Mouse (Mus musculus) CD4-positive, CD25-positive, alpha-beta regulatory T cell, adult 4 months (primary cell): ENCODE results near the gene Gm20388. TPM values are rescaled to one million over a fixed set of nuclear protein-coding genes. Genes with fewer than 3 reads are reported as not detected.
"Not testable (repeated sequence)": the region's sequence is repeated elsewhere in the genome, so short reads cannot be mapped to it uniquely, and the experiment has no call there.

Experiments
- ATAC-seq: one replicate; pipeline ENCODE4 v1.8.0; 2017
- polyA plus RNA-seq, 2 experiments: library from polyadenylated mRNA; unstranded; fragments of 100-300 nt; shearing (Covaris generic); gene quantifications; one replicate each; pipeline ENCODE4 v1.2.1; 2017

The Gm20388 gene
- polyA plus RNA-seq, 2 experiments from 2014 or later, result 10.7 to 12.8 TPM

DNA sequence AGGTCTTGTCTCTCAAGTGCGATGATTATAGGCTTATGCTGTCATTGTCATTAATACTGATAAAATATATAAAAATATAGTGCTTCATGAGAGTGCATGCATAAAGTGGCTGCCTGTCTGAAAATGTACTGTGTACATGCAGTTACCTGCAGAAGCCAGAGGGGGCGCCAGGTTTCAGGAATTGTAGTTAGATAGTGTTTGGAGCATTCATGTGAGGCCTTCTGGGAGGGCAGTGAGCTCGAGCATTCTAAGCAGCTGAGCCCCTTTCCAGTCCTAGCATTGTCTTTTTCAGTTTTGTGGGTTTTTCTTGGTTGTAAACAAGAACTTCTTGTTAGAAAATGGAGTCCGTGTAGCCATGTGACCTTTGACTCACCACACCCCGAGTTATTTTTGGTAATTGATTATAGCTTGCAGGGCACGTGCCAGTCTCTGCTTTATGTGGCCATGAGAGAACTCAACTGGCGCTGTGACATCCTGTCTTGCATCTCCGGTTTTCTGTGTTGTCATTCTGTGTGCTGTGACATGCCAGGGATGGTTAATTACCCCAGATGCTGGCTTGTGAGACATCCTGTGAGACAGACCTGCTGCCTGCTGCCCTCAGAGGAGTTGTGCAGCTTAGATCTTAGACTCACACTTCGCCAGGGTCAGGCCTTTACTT lies 3474.4 kb downstream of the Gm20388 start:
- peak; percentile 88 for ATAC-seq

GRCm38 (mm10) chr8:123387041-123387440 lies 3476.4 kb downstream of the Gm20388 start:
- no peak for ATAC-seq

DNA sequence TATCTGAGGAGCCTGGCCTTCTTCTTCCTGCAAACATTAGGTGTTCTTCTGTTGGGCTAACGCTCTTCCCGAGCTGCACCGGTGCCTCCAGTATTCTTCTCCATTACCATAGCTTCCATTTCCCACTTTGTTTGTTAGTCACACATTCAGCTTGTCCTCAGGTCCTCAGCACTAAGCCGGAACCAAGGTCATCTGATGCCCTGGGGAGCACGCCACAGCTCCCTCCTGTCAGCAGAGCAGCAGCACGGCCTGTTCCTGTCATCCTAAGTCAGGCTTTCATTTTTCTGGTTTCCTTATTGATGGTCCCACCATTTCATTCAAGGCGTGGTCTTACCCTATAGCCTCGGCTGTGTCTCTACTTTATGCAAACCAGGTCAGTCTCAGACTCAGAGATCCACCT lies 3477.2 kb downstream of the Gm20388 start:
- no peak for ATAC-seq

- no peak for ATAC-seq
Observed at GRCm38 (mm10) chr8:123389026-123389425, 3478.4 kb downstream of the Gm20388 start.

DNA sequence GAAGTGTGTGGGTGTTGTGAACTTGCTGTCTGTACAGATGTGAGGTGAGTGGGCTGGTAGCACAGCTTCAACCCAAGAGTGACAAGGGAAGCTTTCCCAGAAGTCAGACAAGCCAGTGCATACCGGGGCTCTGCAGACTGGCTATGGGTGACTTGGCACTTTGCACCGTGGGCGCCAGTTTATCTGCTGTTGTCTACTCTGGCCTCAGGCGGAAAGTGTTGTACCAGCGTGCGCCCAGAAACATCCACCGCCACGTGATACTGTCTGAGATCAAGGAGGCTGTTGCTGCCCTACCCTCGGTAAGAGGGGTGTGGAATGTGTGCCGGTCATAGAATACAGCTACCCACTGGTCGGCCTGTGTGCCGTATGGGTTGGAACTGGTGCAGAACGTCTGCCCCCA lies 3487.7 kb downstream of the Gm20388 start:
- ATAC-seq, result no peak

DNA sequence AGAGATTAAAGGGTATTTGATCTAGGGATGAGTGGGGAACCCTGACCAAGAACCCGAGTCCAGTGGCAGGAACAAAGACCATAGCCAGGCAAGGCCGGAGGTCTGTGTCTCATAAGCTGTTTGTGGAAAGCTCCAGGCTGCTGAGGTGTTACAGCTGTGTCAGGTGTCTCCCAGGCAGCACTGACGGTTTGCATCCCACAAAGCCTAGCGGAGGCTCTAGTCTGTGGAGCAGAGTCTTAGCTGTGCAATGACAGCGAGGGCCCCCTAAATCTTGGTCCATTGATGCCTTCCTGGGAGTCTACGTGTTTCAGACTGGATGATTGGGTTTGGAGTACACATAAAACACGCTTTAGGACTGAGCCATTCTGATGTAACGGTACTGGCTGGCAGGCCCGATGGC lies 3491.3 kb downstream of the Gm20388 start:
- no peak for ATAC-seq

DNA sequence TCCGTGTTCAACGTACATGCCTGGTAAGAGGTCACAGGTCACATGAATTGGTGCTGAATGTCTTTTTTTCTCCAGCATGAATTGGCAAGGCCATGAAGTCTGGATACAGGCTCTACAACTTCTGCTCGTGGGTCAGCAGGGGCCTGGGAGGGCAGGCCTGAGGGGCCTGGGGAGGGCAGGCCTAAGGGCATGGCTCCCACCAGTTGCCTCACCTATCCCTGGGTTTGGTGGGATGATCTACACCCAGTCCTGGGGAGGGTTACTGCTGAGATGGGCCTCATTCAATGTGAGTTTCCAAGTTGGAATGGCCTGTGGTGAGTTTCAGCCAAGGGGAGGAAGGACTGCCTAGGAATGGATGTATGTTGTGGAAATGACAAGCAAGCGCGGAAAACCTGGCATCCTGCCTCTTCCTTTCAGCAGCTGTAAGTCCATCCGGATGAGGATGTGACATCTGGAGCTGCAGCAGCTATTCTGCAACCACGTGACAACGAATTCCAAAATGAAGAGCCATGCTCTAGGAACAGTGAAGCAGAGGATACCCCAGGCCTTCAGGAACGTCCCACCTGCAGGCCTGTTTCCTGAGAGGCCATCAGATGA lies 3492.2 kb downstream of the Gm20388 start:
- no peak for ATAC-seq

DNA sequence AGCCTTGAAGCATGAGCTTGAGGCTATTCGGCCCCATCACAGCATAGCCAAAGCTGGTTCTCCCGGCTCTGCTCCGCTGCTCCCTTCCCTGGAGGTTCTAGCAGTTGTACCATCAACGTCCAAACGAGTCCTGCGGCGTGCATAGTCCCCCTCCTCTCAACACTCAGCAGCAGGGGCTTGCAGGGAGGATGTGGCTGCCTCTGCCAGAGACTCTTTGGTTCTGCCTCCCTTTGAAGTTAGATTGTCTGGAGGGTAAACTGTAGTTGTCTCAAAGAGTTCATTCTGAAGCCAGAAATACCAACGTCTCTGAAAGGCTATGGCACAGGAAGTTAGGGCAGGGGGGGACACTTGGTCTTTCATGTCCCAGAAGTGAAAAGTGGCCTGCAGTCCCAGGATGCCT lies 3493.9 kb downstream of the Gm20388 start:
- ATAC-seq, result peak; percentile 75

GRCm38 (mm10) chr8:123406786-123407185 lies 3496.1 kb downstream of the Gm20388 start, which contains the start of gene Mc1r:
TSS of gene Mc1r (plus strand) at chr8:123407107.
- peak; percentile 46 for ATAC-seq

DNA sequence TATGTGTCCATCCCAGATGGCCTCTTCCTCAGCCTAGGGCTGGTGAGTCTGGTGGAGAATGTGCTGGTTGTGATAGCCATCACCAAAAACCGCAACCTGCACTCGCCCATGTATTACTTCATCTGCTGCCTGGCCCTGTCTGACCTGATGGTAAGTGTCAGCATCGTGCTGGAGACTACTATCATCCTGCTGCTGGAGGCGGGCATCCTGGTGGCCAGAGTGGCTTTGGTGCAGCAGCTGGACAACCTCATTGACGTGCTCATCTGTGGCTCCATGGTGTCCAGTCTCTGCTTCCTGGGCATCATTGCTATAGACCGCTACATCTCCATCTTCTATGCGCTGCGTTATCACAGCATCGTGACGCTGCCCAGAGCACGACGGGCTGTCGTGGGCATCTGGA lies 3497.0 kb downstream of the Gm20388 start:
- ATAC-seq, result no peak

DNA sequence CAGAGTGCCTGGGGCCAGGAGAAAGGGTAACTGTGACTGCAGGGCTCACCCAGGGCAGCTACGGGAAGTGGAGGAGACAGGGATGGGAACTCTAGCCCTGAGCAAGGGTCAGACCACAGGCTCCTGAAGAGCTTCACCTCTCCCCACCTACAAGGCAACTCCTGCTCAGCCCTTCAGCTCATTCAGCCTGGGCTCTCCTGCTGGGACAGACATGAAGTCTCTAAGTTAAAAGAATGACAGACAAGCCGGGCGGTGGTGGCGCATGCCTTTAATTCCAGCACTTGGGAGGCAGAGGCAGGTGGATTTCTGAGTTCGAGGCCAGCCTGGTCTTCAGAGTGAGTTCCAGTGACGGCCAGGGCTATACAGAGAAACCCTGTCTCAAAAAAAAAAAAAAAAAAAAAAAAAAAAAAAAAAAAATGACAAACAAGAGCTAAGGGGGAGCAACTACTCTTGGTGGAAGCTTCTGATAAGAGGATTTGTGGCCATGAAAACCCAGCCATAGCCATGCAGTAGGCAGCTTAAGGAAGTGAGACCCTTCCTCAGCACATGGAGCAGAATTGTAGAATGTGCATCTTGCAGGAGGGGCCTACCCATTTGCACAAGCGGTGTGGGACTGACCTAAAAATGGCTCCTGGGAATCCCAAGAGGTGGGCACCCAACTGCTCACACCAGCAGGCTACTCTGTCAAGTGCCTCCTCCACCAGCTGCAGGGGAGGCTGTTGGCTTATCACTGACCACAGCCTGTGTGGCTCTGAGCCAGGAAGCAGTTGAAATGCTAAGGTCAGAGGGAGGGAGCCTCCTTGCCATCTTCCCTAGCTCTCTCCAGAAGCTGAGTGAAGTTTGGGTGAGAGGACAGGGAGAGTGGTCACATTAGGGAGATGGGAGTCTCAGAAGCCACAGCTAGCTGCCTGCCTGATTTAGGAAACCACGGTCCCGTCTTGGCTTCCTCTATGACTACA lies 3498.2 kb downstream of the Gm20388 start:
- ATAC-seq, result no peak

DNA sequence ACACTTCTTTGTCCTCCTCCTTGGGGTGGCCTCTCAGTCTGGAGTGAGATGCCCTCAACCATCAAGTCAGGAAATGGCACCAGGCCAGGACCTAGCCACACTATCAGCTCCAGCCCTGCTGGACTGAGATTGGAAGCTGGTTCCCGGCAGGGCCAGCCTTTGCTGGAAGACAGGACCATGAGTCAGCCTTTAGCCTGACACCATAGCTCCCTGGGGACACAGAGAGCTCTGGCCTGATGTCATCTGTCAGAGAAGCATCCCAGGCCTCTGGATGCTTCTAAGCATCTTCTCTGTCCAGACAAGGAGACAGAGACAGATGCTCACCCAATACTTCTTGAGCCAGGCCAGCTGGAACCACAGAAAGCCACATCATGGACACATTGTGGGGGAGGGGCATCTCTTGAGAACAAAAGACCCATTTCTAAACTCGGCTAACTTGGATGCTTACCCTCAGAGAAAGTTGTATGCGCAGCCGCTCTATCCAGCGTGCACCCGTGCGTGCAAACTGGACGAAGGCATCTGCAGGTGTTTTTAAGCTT lies 3499.5 kb downstream of the Gm20388 start:
- no peak for ATAC-seq

- no peak for ATAC-seq
Observed at GRCm38 (mm10) chr8:123410788-123411187, 3500.1 kb downstream of the Gm20388 start.

DNA sequence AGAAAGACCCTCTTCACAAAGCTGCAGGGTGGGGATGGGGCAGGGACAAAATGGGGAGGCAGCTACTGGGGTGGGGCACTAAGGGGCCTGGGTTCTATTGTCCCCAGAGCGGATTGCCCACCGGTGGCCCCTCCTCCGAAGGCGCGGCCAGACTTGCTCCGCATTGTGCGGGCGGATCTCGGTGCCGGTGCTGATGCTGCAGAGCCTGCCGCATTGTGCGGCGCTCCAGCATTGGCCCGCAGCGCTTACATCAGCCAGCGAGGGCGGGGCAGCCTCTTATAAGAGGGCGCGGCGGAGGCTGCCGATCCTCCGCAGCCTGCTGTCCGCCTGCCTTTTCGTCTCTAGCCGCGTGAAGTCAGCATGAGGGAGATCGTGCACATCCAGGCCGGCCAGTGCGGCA lies 3500.6 kb downstream of the Gm20388 start, which contains the start of gene Tubb3:
TSS of gene Tubb3 (plus strand) at position 179 of the 400 bp plus-strand sequence.
- ATAC-seq, result peak; percentile 62

- ATAC-seq, result no peak
Observed at GRCm38 (mm10) chr8:123411781-123412327, 3501.2 kb downstream of the Gm20388 start.

GRCm38 (mm10) chr8:123412560-123413170 lies 3502.0 kb downstream of the Gm20388 start:
- ATAC-seq, result peak; percentile 53

DNA sequence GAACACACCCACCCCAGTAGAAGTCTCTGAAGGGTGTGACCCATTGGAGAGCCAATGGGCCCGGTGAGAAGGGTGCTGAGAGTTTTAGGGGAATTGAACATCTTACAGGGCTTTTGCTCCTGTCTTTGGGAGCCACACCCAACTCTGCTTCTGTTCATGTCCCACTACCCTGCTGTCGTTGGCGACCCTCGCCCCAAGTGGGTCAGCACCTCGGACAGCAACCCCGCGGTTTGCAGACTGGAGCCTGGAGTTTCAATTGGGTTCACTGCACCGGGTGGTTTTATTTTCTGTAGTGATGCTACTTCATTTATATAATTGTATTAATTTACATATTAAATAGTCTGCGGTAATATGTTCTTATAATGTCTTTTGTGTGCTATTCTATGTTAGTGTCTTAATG lies 3503.6 kb downstream of the Gm20388 start:
- ATAC-seq, result no peak

DNA sequence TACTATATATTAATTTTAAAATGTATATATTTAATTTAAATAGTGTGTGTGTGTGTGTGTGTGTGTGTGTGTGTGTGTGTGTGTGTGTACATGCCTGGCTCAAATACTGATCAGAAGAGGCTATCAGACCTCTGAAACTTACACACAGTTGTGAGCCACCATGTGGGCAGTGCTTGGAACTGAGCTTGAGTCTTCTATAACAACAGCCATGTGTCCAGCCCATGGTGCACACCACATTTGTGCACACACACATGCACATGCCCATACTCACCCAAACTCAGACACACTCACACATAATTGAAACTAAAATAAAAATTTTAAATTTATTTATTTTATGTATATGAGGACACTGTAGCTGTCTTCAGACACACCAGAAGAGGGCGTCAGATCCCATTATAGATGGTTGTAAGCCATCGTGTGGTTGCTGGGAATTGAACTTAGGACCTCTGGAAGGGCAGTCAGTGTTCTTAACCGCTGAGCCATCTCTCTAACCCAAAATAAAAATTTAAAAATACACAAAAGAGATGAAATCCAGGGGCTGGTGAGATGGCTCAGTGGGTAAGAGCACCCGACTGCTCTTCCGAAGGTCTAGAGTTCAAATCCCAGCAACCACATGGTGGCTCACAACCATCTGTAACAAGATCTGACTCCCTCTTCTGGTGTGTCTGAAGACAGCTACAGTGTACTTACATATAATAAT lies 3504.5 kb downstream of the Gm20388 start:
- not testable (repeated sequence) for ATAC-seq

- ATAC-seq, result no peak
Observed at GRCm38 (mm10) chr8:123415967-123416943, 3505.6 kb downstream of the Gm20388 start.

DNA sequence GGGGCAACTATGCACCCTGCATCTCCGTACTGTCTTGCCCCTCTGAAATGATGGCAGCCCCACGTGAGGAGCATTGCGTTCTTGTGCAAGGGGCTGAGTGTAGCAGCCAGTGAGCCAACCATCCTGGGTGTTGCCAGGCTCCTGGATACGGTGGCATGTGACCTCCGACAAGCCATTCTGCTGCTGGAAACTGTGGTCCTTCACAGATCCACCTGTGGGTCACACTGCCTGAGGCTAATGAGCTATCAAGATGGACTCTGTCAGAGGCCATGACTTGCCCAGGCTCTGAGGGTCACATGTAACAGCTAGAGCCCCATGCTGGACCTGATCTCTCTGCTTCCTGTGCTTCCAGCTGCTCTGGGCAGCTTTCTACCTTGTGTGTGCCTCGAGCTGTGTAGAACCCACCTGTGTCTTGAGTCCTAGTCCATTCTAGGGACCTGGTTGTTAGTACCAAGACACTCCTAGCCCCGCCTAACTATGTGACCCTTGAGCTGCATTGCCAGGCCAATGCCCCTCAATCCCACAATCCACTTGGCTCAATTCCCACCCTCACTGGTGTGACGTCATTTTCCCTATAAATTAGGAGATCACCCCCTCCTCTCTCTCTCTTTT lies 3506.4 kb downstream of the Gm20388 start:
- ATAC-seq, result no peak
